Comparison of ENCODE assay signal across 14 mouse cellular contexts in genomic region chr4:93494319-93494718, GRCm38 (mm10).
"Had no signal": no experiment of that assay in that cellular context is flagged by ENCODE, and none has a peak within 500 bp of the region (broad histone marks: within the 10 kb centered on the region; RNA-seq: fewer than 3 reads in every experiment).

No protein-coding gene starts in this region.

- H3K9ac ChIP-seq: lung, embryonic 14.5 days; midbrain, embryonic 12.5 days; midbrain, embryonic 15.5 days; neural tube, embryonic 12.5 days; stomach, embryonic 15.5 days had no signal

- H3K4me2 ChIP-seq: lung, embryonic 14.5 days; midbrain, embryonic 12.5 days; midbrain, embryonic 15.5 days; neural tube, embryonic 12.5 days; stomach, embryonic 15.5 days had no signal

- H3K36me3 ChIP-seq: midbrain, embryonic 10.5 days; midbrain, embryonic 12.5 days; midbrain, embryonic 15.5 days; neural tube, embryonic 12.5 days; stomach, embryonic 15.5 days had no signal

- ATAC-seq: midbrain, embryonic 15.5 days had no signal

- H3K4me1 ChIP-seq: midbrain, embryonic 10.5 days; midbrain, embryonic 12.5 days; midbrain, embryonic 15.5 days; neural tube, embryonic 12.5 days; stomach, embryonic 15.5 days had no signal

- H3K9me3 ChIP-seq: midbrain, embryonic 10.5 days; midbrain, embryonic 12.5 days; midbrain, embryonic 15.5 days; neural tube, embryonic 12.5 days; stomach, embryonic 15.5 days had no signal

- H3K4me3 ChIP-seq: midbrain, embryonic 10.5 days; midbrain, embryonic 12.5 days; midbrain, embryonic 15.5 days; neural tube, embryonic 12.5 days; stomach, embryonic 15.5 days had no signal

- H3K27me3 ChIP-seq: midbrain, embryonic 12.5 days; midbrain, embryonic 15.5 days; neural tube, embryonic 12.5 days; stomach, embryonic 15.5 days had no signal

- DNase-seq: lung, adult 18-20 months; lung, embryonic 14.5 days; lung, postnatal 10 days; lung, postnatal 4 days; right cerebral cortex, postnatal 14 days; thymus, adult 2 months; thymus, postnatal 25 days; thymus, postnatal 4 days had no signal

- H3K27ac ChIP-seq: midbrain, embryonic 10.5 days; midbrain, embryonic 12.5 days; midbrain, embryonic 15.5 days; neural tube, embryonic 12.5 days; stomach, embryonic 15.5 days; stomach, postnatal 0 days had no signal
